Mouse (Mus musculus) liver, postnatal 0 days (tissue): ENCODE data around the gene Zfp988. TPM values are rescaled to one million over a fixed set of nuclear protein-coding genes. Genes with fewer than 3 reads are reported as not detected.
"Not testable (repeated sequence)": the region's sequence is repeated elsewhere in the genome, so short reads cannot be mapped to it uniquely, and the experiment has no call there.

Source experiments
- ATAC-seq: fragments of 200-750 bp; cut with Nextera tagmentation; 2 replicates; pipeline ENCODE4 v1.8.0; 2017; ENCODE audit warnings: mild to moderate bottlenecking, moderate library complexity
- DNase-seq: peaks from one replicate; pipeline ENCODE4 v3.0.0-alpha.2; 2016
- H3K27ac ChIP-seq: fragments of 300-500 bp; sonication (generic); 2 replicates; pipeline ENCODE4 v1.5.1; 2014; ENCODE audit warnings: antibody characterized with exemption, moderate library complexity, mild to moderate bottlenecking, low read depth
- H3K27me3 ChIP-seq: fragments of 300-500 bp; sonication (generic); 2 replicates; pipeline ENCODE4 v1.6.1; 2014; ENCODE audit warnings: low read length, control low read depth, mixed read lengths; ENCODE audit not compliant: insufficient read depth
- H3K36me3 ChIP-seq: fragments of 300-500 bp; sonication (generic); replicated peaks from 2 replicates; pipeline ENCODE4 v1.6.1; 2014; ENCODE audit warnings: mild to moderate bottlenecking, control low read depth, low read length, moderate library complexity, mixed read lengths; ENCODE audit not compliant: insufficient read depth
- H3K4me1 ChIP-seq: fragments of 300-500 bp; sonication (generic); 2 replicates; pipeline ENCODE4 v1.6.1; 2014; ENCODE audit warnings: antibody characterized with exemption, mild to moderate bottlenecking, control low read depth; ENCODE audit not compliant: insufficient read depth
- H3K4me2 ChIP-seq: fragments of 300-500 bp; sonication (generic); 2 replicates; pipeline ENCODE4 v1.6.1; 2014; ENCODE audit warnings: low read depth, mild to moderate bottlenecking, low read length, moderate library complexity, mixed read lengths
- H3K4me3 ChIP-seq: fragments of 300-500 bp; sonication (generic); 2 replicates; pipeline ENCODE4 v1.5.1; 2014; ENCODE audit warnings: low read depth, low read length
- H3K9ac ChIP-seq: fragments of 300-500 bp; sonication (generic); replicated peaks from 2 replicates; pipeline ENCODE4 v1.6.1; 2014; ENCODE audit warnings: mild to moderate bottlenecking, moderate library complexity
- H3K9me3 ChIP-seq: fragments of 300-500 bp; sonication (generic); 2 replicates; pipeline ENCODE4 v1.6.1; 2016; ENCODE audit warnings: mild to moderate bottlenecking, control low read depth, low read length, mixed read lengths
- CTCF ChIP-seq: sonication (generic); IDR thresholded peaks from 2 replicates; pipeline ENCODE4 v1.5.1; 2016; ENCODE audit warnings: antibody characterized with exemption, low read depth
- EP300 ChIP-seq: IDR thresholded peaks from 2 replicates; pipeline ENCODE4 v1.6.1; 2016; ENCODE audit warnings: antibody characterized with exemption, low read depth, mild to moderate bottlenecking
- WGBS: fragments of 180-500 bp; shearing (Covaris S2); extraction: QIAGEN DNeasy Blood & Tissue Kit; methylation state at CpG from one replicate; pipeline ENCODE4 v1.1.7; 2014; ENCODE audit not compliant: insufficient replicate concordance; 5-methylcytosine and 5-hydroxymethylcytosine counted together
- polyA plus RNA-seq: library from polyadenylated mRNA; unstranded; fragments of >200 nt; fragmentation: Nextera tagmentation; extraction: Ambion mirVana; gene quantifications from 2 replicates; pipeline ENCODE4 v1.2.1, GENCODE M21; 2015

The Zfp988 gene
- polyA plus RNA-seq, 1 experiment from 2014 or later, result not detected

- not testable (repeated sequence) for H3K27ac ChIP-seq, ATAC-seq, DNase-seq, H3K4me1 ChIP-seq, H3K4me3 ChIP-seq, H3K27me3 ChIP-seq, H3K36me3 ChIP-seq, H3K9me3 ChIP-seq, H3K4me2 ChIP-seq, H3K9ac ChIP-seq
These were observed 3.1 kb upstream of the Zfp988 start for GRCm38 (mm10) chr4:147302375-147302774.

GRCm38 (mm10) chr4:147335036-147335690, 29.7 kb downstream of the Zfp988 start:
- not testable (repeated sequence) for H3K9ac ChIP-seq, H3K4me3 ChIP-seq, H3K4me2 ChIP-seq, H3K4me1 ChIP-seq, H3K27me3 ChIP-seq, DNase-seq, H3K36me3 ChIP-seq, H3K27ac ChIP-seq
- peaks cover 41% of the 10 kb centered on the region for H3K9me3 ChIP-seq
- WGBS, result 84% methylated on average over 2 of the region's 2 CpGs
- peak; percentile 41; the same call in 1 of the 2 replicates for ATAC-seq

GRCm38 (mm10) chr4:147335691-147336367, 30.4 kb downstream of the Zfp988 start:
- WGBS, result 35% methylated on average over 1 of the region's 1 CpGs
- DNase-seq, H3K4me3 ChIP-seq, H3K4me2 ChIP-seq, H3K36me3 ChIP-seq, H3K27me3 ChIP-seq, H3K27ac ChIP-seq, H3K9ac ChIP-seq, H3K4me1 ChIP-seq: not testable (repeated sequence)
- peaks cover 44% of the 10 kb centered on the region for H3K9me3 ChIP-seq
- ATAC-seq, result peak; percentile 29

- peak; percentile 38; the same call in 1 of the 2 replicates for ATAC-seq
- not testable (repeated sequence) for H3K4me3 ChIP-seq, H3K4me1 ChIP-seq, H3K4me2 ChIP-seq, DNase-seq, H3K9ac ChIP-seq, H3K27ac ChIP-seq, H3K27me3 ChIP-seq, H3K36me3 ChIP-seq
- H3K9me3 ChIP-seq, result peaks cover 45% of the 10 kb centered on the region
- WGBS, result 56% methylated on average over 6 of the region's 6 CpGs
These were observed 31.1 kb downstream of the Zfp988 start for GRCm38 (mm10) chr4:147336368-147337195.

GRCm38 (mm10) chr4:147337520-147337919, 32.0 kb downstream of the Zfp988 start:
- H3K27me3 ChIP-seq, H3K27ac ChIP-seq, H3K36me3 ChIP-seq, ATAC-seq, H3K4me1 ChIP-seq, H3K4me3 ChIP-seq, DNase-seq, H3K9ac ChIP-seq, H3K4me2 ChIP-seq: not testable (repeated sequence)
- H3K9me3 ChIP-seq, result peaks cover 45% of the 10 kb centered on the region
- WGBS, result 81% methylated on average over 2 of the region's 2 CpGs

GRCm38 (mm10) chr4:147338032-147338610, 32.6 kb downstream of the Zfp988 start:
- Histone ChIP-seq H3K36me3 (no peaks in the 10 kb centered on the region), H3K4me2 (no peak overlapping the region), H3K4me3 (no peak overlapping the region), H3K9me3 (peaks cover 48% of the 10 kb centered on the region), H3K9ac (no peak overlapping the region), H3K27ac (no peak overlapping the region), H3K4me1 (no peaks in the 10 kb centered on the region), H3K27me3 (no peaks in the 10 kb centered on the region)
- ATAC-seq (peak; percentile 33; the same call in 1 of the 2 replicates), DNase-seq (no peak)
- no peak for TF ChIP-seq CTCF
- 0 out of 2 replicates have a peak, but pooled peaks have one; percentile 17 for TF ChIP-seq EP300
- 58% methylated on average over 5 of the region's 5 CpGs for WGBS

GRCm38 (mm10) chr4:147338706-147339105, 33.2 kb downstream of the Zfp988 start:
- WGBS, result 74% methylated on average over 3 of the region's 3 CpGs
- H3K4me3 ChIP-seq, H3K27me3 ChIP-seq, DNase-seq, H3K36me3 ChIP-seq, H3K4me2 ChIP-seq, H3K4me1 ChIP-seq, ATAC-seq, H3K27ac ChIP-seq, H3K9ac ChIP-seq: not testable (repeated sequence)
- H3K9me3 ChIP-seq, result peaks cover 54% of the 10 kb centered on the region

- peaks cover 56% of the 10 kb centered on the region for H3K9me3 ChIP-seq
- not testable (repeated sequence) for DNase-seq
These were observed 34.2 kb downstream of the Zfp988 start for GRCm38 (mm10) chr4:147339601-147340219.

More at GRCm38 (mm10) chr4:147339601-147340219, 34.2 kb downstream of the Zfp988 start:
- 64% methylated on average over 7 of the region's 7 CpGs for WGBS
- H3K36me3 ChIP-seq, H3K27ac ChIP-seq, H3K4me2 ChIP-seq, ATAC-seq, H3K27me3 ChIP-seq, H3K4me3 ChIP-seq, H3K9ac ChIP-seq, H3K4me1 ChIP-seq: not testable (repeated sequence)
